Mouse (Mus musculus): ENCODE results near the gene A430078G23Rik.

The A430078G23Rik gene

DNA sequence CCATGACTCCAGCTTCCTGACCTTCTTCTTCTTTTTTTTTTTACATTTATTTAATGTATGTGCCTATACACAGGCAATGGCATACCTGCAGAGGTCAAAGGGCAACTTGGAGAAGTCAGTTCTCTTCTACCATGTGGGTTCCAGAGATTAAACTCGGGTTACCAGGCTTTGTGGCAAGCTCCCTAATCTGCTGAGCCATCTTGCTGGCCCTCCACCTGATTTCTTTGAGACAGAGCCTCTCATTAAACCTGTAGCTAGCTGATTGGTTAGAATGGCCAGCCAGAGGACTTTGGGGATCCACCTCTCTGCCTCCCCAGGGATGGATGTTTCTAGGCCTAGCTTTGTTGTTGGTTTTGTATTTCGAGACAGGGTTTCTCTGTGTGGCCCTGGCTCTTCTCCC is 57.9 kb downstream of the A430078G23Rik start:
- peak; percentile 51 for DNase-seq (ENCODE audit: low spot score)

DNA sequence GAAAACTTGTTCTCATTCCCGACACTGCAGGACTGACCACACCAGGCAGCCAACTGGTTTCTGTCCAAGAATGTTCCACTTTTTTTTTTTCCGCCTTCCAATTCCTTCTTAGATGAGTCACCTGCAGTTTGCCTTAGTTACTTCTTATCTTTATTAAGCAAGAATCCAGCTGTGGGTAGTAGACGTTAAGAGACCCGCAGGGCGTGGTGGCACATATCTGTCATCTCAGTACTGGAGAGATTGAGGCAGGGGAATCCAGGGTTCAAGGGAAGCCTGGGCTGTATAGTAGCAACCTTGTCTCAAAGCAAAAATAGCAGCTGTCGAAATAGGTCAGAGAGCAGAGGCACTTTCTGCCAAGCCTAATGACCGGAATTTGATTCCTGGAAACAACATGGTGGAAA is 58.7 kb downstream of the A430078G23Rik start:
- peak; percentile 72 for DNase-seq (ENCODE audit: low spot score)

DNA sequence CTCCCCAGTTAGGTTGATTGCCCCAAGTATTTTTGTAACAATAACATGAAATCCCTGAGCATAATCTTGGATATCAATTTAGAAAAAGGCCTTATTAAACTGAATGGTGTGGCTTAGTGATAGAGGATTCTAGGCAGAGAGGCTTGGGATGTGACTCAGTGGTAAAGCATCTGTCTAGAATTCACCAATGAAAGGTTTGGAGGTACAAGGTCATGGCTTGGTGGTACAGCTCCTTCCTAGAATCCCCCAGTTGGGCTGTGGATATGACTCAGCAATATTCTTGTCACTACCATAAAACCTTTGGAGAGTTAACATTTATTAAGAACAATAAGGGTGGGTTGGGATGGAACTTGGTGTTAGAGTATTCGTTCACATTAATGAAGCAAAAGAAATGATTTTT is 59.6 kb downstream of the A430078G23Rik start:
- DNase-seq (ENCODE audit: low spot score), result peak; percentile 20

DNA sequence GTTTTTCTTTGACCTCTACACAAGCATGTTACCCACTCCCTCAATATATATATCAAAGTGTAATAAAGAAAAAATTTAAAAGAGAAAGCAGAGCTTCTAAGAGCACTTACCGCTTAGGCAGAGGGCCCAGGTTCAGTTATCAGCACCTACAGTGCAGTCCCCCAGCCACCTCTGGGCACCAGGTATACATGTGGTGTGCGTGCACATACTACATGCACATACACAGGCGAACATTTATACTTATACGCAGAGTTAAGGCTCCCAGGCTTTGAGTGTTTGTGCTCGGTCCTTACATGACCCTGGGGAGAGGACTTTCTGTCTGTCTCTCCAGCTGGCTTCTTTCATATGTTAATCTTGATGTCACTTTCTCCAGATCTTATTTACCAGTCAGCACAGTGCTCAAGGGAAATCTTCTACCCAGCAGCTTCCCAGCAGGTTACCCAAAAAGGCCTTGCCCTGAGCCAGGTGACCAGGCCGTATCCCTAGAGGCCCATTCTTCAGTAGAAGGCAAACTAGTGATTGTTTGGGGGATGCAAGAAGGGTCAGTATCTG is 61.5 kb downstream of the A430078G23Rik start:
- DNase-seq (ENCODE audit: low spot score), result no peak

DNA sequence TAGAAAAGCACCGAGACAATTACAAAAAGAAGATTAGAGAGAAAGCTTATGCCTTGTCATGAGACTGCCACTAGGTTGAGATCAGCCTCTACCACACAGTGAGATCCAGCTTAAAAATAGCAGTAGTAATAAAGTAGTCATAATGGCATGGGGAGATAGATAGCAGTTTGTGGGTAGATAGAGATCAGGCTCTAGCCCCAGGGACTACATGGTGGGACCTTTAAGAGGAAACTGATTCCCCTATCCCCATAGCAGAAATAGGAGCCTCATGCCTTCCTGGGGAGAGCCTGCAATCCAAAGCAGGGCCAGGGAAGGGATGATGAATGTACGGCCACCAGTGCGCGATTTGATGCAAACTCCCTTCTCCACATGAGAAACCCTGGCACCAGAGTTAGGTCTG is 62.0 kb downstream of the A430078G23Rik start:
- no peak for DNase-seq (ENCODE audit: low spot score)

DNA sequence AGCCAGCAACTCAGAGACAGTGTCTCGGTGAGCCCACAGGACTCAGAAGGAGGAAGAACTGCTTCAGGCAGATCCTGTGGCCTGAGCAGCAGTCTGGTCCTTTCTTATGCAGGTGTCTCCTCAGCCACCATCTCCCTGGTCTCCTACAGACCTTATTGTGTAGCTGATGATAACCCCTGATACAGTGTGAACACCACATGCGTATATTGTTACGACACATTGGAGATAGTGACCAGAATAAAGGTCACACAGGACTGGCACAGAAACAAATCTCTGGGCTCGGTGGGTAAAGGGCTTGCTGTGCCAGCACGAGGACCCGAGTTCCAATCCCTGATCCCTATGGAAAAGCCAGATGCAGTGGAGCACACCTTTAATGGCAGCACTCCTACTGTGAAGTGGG is 62.4 kb downstream of the A430078G23Rik start:
- DNase-seq (ENCODE audit: low spot score), result no peak

DNA sequence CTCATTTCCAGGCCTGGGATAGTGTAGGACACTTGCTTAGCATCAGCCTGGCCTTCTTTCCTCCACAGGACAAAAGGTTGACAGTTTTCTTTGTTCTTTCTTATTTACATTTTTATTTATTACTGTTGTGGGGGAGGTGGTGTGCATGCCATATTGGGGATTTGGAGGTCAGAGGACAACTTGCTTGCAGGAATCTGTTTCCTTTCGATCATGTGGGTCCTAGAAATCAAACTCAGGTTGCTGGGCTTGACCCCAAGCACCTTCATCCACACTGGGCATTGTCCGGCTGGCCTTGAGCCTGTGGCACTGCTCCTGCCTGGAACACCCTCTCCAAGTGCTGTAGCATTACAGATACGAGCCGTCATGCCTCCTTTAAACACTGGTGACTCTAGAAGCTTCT is 63.6 kb downstream of the A430078G23Rik start:
- DNase-seq (ENCODE audit: low spot score), result no peak

DNA sequence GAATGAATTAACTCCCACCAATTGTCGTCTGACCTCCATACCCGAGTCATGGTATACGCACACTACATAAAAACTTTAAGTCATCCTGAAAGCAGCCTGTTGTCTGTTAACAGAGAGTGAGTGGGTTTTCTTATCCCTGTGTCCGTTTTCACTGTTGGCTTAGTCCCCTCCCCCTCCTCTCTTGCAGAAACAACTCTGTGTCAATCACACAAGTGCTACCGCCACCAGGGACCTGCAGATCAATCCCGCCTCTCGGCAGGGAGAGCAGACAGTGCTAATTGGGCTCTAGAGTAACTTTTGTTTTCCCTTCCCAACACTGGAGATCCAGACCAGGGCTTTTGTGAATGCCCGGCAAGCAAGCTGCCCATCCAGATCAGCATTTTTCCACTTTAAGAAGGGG is 64.2 kb downstream of the A430078G23Rik start:
- no peak for DNase-seq (ENCODE audit: low spot score)

DNA sequence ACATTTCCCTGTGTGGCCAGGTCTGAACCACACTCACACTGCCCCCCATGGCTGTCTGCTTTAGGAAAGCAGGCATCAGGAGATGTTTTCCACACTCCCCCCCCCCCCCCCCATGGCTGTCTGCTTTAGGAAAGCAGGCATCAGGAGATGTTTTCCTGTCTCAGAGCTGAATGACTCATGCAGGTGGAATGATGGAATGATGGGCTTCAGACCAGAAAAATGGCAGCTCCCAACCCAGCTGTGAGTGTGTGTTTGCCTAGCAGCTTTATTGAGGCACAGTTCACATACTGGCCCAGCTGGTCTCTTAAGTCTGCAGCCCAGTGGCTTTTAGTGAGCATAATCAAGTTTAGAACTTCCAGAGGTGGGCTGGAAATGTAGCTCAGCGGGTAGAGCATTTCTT is 64.9 kb downstream of the A430078G23Rik start:
- DNase-seq (ENCODE audit: low spot score), result no peak

DNA sequence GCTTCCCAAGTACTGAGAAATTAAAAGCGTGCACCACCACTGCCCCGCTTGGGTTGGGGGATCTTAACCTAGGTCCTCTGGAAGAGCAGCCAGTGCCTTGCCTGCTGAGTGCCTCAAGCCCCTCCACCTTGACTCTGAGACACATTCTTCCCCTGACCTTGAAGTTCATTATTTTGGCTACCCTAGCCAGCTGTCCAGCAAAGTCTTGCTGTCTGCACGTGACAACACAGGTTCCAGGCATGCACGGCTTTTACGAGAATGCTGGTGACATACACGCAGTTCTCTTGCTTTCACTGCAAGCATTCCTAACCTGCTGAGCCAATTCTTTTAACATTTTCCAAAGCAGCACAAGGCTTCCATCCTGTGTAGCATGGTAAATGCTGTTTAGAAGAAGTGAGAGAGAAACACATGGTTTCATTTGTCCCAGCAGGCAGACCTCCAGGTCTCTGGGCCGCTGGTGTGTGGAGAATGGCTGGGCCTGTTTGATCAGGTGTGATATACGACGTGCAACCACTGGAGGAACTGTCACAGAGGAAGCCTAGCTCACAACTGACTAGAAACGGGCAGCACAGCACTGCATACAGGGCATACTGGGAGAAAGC is 67.0 kb downstream of the A430078G23Rik start:
- DNase-seq (ENCODE audit: low spot score), result no peak

DNA sequence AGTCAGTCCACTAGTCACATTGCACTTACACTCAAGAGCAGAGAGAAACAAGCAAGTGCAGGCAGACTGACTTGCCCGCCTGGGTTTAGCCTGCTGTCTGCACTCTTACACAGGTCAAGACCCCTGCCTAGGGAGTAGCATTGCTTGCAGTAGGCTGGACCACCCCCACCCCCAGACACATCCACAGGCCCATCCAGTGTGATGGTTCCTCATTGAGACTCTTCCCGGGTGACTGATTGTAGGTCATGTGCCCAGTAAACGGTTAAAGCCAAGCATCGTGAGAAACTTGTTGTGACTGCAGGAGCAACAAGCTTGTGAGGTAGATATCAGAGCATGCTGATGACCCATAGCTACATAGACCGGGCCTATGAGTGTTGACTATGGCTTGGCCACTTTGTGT is 68.3 kb downstream of the A430078G23Rik start:
- DNase-seq (ENCODE audit: low spot score), result no peak

DNA sequence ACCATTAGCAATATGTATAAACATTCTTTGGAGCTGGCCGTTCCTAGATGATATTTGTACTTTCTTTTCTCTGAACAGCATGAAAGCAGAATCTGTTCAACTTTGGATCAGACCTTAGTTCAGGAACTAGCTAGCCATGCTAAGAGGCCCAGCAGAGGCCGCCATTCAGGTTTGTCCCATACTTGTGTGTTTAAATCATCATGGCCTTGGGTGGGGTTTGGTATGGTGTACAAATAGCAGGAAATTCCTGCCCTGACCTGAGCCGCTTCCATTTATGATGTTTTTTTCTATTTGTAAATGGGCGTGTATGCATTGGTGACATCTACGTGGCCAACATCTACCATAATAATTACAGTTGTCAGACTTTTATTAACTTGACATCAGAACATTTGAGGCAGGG is 72.0 kb downstream of the A430078G23Rik start:
- no peak for DNase-seq (ENCODE audit: low spot score)

DNA sequence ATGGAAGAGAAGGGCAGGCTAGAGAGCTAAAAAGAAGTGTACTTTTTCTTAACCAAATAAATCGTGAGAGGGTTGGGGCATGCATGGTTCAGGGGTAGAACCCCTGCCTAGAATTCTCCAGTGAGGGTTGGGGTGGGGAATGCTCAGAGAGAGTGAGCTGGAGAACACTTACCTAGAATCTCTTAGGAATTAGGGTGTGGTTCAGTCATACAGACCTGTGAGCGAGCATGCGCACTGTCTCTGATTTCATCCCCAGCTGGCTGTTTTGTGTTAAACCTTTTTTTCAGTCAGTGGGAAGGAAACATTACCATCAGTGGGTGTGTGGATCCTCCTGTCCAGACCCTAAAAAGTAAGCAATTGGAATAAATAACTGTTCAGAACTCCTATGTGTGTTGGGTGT is 73.0 kb downstream of the A430078G23Rik start:
- DNase-seq (ENCODE audit: low spot score), result no peak

DNA sequence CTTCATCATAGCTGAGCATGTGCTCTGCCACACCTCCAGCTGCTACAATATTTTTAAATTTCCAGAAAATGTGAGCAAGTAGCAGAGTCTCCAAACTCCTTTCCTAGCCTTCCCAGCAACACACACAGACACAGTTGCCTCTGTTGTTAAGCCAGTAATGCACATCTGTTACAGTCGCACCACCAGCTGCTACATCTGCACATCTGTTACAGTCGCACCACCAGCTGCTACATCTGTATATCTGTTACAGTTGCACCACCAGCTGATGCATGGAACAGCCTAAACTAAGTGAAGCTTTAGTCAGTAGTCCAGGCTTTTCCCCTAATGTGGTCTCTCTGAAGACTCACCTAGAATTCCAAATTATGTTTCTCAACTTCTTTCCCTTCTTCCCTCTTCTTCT is 75.2 kb downstream of the A430078G23Rik start:
- DNase-seq (ENCODE audit: low spot score), result no peak

DNA sequence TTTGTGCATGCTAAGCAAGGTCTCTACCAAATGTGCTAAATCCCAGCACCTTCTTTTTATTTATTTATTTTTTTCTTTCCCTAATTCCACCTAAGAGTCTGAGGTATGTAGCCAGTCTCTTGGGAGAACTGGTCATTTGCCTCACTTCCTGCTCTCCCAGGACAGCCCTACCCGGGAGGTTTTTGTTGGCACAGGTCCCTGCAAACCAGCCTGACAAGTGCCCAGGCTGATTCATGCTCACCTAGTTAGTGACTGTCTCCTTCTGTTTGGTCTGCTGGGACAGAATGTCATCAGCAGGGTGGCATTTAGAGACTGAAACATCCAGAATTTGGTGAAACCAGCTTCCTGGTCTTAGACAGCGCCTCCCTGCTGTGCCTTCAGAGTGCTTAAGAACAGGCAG is 76.8 kb downstream of the A430078G23Rik start:
- DNase-seq (ENCODE audit: low spot score), result no peak

DNA sequence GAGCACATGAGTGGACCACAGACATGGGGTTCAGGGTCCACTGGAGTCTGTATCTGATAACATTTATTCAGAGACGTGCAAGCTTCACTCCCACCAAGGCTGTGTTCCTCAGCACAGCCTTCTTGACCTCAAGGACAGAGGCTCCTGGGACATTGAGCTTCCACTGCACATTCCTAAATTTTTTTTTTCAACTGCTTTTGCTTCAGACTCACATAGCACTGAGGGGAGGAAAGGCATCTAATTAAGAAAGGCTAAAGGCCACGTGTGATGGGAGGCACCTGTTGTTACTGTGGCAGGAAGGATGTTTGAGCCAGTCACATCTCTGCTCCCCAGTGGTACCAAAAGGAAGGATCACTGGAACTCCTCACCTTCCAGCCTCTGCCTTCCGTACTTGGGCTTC is 77.9 kb downstream of the A430078G23Rik start:
- DNase-seq (ENCODE audit: low spot score), result no peak

DNA sequence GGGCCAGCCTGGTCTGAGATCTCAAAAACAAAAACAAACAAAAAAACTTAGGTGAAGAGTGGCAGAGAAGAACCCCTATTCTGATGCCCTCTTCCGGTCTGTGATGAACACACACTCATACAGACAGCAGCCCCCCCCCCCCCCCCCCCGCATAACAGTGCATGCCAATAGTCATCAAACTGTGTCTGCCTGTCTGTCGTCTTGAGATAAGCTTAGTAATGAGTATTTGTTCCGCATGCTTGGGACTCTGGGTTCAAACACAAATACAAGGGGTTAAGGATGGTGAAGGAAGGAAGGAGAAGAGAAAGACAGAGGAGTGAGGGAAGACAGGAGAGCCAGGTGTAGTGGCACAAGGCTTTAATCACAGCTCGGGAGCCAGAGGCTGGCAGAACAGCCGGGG is 83.3 kb downstream of the A430078G23Rik start:
- DNase-seq (ENCODE audit: low spot score), result no peak

DNA sequence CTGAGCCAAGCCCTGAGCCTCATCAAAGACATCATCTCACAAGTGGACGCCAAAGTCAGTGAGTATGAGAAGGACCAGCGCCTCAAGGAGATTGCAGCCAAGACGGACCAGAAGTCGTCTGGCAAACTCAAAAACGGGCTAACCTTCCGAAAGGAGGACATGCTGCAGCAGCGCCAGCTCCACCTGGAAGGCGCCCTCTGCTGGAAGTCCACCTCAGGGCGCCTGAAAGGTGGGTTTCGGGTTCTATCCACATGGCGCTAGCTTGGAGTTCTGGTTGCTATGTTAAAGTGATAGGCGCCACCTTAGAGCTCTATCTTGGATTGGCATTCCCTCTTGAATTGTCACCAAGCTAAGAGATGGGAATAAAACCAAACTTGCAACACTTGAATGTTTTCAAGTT is 86.3 kb downstream of the A430078G23Rik start:
- no peak for DNase-seq (ENCODE audit: low spot score)

Measured in c-Kit-positive CD71-positive TER-119-positive erythroid progenitor cells, embryonic 14.5 days (primary cell).